Mouse (Mus musculus): ENCODE data around the gene Atp8b3.

The Atp8b3 gene

GRCm38 (mm10) chr10:80523299-80523698 lies 15.6 kb downstream of the Atp8b3 start:
- DNase-seq (ENCODE audit: low spot score in 2 of 2), result no peak

DNA sequence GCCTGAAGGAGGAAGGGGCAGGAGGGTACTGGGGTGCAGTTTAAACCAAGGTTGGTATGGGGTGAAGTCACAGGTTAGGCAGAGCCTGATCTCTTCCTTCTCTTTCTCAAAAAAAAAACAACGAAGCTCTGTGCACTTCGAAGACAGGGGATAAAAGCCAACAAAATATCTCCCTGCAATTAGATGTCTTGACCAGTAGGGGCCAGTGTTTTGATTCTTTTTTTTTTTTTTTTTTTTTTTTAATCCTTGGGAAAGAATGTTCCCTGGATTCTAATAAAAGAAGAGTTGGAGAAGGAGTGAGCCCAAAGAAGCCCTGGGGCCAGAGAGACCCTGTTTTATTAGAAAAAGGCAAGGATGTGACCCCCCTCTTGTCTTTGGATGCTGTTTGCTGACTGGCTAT lies 19.6 kb downstream of the Atp8b3 start:
- DNase-seq (ENCODE audit: low spot score in 2 of 2), result no peak

DNA sequence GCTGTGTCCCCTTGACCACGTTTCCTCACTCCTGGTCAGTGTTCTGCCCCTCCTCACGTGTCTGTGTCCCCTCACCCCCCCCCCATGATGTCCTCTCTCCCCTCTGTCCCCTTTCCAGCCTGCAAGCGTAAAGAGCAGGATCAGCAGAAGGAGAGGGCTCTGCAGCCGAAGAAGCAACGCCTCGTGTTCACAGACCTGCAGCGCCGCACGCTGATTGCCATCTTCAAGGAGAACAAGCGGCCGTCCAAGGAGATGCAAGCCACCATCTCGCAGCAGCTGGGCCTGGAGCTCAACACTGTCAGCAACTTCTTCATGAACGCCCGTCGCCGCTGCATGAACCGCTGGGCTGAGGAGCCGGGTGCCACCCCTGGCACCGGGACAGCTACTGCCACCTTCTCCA lies 25.2 kb downstream of the Atp8b3 start:
- no peak for DNase-seq (ENCODE audit: low spot score in 2 of 2)

GRCm38 (mm10) chr10:80510273-80510660 lies 28.7 kb downstream of the Atp8b3 start:
- DNase-seq (ENCODE audit: low spot score in 2 of 2), result no peak

GRCm38 (mm10) chr10:80509412-80510272 lies 29.3 kb downstream of the Atp8b3 start:
- peak; percentile 74 to 75 for DNase-seq (ENCODE audit: low spot score in 2 of 2)

DNA sequence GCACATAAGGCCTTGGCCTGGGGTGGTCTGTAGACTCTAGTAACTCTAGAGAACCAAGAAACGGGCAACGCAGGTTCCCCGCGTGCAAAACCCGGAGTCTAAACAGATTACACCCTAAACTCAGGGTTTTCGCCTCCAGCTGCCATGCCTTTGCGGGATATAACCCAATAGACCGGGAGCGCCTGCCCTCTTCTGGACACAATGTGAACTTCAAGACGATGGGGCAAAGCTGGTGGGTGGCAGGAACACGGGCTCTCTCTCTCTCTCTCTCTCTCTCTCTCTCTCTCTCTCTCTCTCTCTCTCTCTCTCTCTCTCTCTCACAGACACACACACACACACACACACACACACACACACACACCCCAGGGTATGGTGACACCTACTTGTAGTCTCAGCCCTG lies 32.7 kb downstream of the Atp8b3 start:
- peak; percentile 41 to 49 for DNase-seq (ENCODE audit: low spot score in 2 of 2)

DNA sequence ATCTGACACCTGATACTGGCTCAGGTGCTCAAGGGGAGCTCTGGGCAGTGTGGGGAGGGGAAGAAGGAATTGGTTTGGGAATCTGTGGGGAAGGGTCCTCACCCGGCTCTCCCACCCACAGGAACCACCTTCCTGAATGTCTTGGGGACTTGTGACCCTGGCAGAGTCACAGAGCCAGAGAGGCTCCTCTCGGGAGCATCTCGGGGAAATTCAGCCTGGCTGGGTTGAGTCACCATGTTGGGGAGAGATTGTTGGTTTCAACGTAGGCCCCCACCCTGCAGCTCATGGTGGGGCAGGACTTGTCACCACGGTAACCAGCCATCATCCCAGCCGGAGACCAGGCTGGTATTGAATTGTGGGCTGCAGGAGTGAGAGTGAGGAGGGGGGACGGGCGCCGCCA lies 34.2 kb downstream of the Atp8b3 start:
- no peak for DNase-seq (ENCODE audit: low spot score in 2 of 2)

DNA sequence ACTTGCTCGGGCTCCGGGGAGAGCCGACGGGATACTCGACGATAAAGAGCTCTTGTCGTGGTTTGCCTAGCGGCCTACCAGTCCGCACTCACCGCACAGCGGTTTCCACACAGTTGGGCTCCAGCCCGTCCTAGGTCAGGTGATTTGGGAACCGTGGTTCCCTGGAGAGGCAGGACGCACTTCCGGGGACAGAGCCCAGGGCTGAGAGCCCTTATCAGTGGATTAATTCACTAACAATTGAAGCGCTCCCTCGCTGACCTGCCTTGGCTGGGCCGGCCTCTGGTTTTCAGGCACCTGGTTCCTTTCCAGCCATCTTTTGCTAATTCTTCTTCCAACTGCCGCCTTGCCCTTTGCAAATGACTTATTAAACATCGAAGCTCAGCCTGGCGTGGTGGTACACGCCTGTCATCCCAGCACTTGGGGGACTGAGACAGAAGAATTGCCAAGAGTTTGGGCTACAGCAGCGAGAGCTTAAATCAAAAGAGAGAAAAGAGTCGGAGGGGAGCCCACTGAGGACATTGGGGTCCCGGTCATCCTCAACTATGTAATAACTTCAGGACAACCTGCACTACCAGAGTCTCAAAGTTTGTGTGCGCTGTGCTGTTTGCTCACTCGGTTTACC lies 35.2 kb downstream of the Atp8b3 start:
- no peak for DNase-seq (ENCODE audit: low spot score in 2 of 2)

GRCm38 (mm10) chr10:80502819-80503314 lies 36.1 kb downstream of the Atp8b3 start:
- DNase-seq (ENCODE audit: low spot score in 2 of 2), result no peak

DNA sequence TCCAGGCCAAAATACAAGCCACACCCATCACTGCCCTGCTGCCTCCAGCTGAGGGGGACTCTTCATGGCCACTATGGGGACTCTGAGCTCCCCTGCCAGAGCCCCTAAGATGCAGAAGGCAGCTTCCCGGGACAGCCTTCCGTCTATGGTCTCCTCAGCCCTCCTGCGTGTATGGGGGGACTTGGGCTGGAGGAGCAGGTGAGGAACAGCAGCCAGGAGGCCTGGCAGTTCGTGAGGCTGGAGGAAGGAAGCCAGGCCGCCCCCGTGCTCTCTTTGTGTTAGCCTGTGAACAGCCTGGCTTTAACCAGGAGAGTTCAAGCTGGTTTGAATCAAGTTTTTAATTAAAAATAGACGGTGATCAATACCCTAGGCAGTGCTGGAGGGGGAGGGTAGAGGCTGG lies 36.6 kb downstream of the Atp8b3 start:
- DNase-seq (ENCODE audit: low spot score in 2 of 2), result no peak

- no peak for DNase-seq (ENCODE audit: low spot score in 2 of 2)
These were observed 42.5 kb downstream of the Atp8b3 start for GRCm38 (mm10) chr10:80496421-80496820.

DNA sequence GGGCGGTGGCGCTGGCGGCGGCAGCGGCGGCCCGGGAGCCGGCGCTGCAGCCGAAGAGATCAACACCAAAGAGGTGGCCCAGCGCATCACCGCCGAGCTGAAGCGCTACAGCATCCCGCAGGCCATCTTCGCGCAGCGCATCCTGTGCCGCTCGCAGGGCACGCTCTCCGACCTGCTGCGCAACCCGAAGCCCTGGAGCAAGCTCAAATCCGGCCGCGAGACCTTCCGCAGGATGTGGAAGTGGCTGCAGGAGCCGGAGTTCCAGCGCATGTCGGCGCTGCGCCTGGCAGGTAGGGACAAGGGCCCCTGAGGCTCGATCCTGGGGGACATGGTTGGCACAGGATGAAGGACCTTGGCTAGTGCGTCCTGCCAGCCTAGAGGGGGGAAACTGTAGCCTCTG lies 43.0 kb downstream of the Atp8b3 start:
- no peak for DNase-seq (ENCODE audit: low spot score in 2 of 2)

DNA sequence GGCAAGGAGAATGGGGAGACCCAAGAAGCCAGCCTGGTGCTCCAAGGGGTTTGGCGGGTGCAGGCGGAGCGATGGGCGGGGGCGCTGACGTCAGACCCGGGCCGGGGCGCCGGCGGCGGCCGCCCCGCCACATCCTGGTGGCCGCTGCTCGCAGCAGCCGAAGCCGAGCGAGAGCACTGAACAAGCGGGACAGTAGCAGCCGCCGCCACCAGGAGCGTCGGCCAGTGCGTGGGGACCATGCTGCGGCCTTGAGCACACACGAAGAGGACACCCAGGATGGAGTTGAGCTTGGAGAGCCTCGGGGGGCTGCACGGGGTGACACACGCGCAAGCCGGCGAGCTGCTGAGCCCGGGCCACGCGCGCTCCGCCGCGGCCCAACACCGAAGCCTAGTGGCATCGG lies 44.2 kb downstream of the Atp8b3 start, which contains the start of gene Onecut3:
Gene Onecut3, plus strand, starts transcription at position 104 of the 400 bp plus-strand sequence.
- DNase-seq (ENCODE audit: low spot score in 2 of 2), result peak in 1 of 2 experiments; percentile 30

- no peak for DNase-seq (ENCODE audit: low spot score in 2 of 2)
These were observed 48.9 kb downstream of the Atp8b3 start for GRCm38 (mm10) chr10:80490051-80490450.

- DNase-seq (ENCODE audit: low spot score in 2 of 2), result no peak
These were observed 52.0 kb downstream of the Atp8b3 start for GRCm38 (mm10) chr10:80486862-80487379.

- peak; percentile 12 to 13 for DNase-seq (ENCODE audit: low spot score in 2 of 2)
These were observed 57.9 kb downstream of the Atp8b3 start for GRCm38 (mm10) chr10:80481002-80481401.

DNA sequence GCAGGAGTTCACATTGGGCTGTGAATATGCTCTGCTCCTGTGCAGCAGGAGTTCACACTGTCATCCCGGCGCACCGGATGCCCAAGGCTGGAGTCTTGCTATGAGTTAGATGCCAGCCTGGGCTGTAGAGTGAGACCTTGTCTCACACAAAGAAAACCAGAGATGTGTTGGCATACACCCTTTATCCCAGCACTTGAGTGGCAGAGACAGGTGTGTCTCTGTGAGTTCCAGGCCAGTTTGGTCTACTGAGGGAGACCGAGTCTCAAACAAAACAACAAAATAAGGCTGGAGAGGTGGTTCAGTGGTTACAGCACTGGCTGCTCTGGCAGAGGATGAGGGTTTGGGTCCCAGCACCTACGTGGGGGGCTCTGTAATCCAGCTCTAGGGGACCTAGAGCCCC lies 60.4 kb downstream of the Atp8b3 start:
- no peak for DNase-seq (ENCODE audit: low spot score in 2 of 2)

DNA sequence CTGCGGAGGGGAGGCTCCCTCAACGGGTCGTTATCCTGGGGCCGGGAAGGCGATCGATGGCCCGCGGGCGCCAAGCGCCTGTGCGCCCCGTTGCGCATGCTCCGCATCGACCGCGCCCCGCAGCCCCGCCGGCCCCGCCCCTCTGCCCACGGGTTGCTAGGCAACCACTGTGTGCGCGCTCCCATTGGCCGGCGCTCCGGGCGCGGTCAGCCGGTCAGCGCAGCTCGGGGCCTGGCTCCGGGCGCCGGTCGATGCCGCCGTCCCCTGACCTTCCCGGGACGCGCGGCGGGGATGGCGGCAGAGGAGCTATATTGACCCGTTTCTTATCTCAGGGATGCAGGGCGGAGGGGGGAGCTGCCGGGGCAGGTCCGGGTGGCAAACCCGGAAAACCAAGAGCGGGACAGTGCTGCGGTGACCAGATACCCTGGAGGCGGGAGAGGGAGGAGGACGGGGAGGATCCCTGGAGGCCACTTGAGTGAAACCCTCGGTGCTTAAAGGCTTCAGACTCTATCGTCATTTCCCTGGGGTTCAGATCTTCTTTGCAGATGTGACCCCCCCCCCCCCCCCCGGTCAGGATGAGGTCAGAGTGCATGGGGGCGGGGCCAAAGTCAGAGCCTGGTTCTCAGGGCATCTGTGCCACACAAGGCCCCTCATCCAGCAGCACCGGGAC lies 63.5 kb downstream of the Atp8b3 start:
- DNase-seq (ENCODE audit: low spot score in 2 of 2), result peak; percentile 82 to 85

All from spleen, postnatal 36 days (tissue).